Mouse (Mus musculus): ENCODE data around the gene Mapre3.

Mapre3 gene

GRCm38 (mm10) chr5:30886731-30887130 lies 72.3 kb downstream of the Mapre3 start:
- no peak for DNase-seq

GRCm38 (mm10) chr5:30887331-30887761 lies 72.9 kb downstream of the Mapre3 start:
- DNase-seq = peak; percentile 44

- peak; percentile 92 for DNase-seq
These were observed 73.5 kb downstream of the Mapre3 start for GRCm38 (mm10) chr5:30887858-30888336.

GRCm38 (mm10) chr5:30888337-30889087 lies 74.1 kb downstream of the Mapre3 start, which contains the start of gene Agbl5:
TSS of gene Agbl5 (plus strand) at chr5:30888694.
- DNase-seq = peak; percentile 96

GRCm38 (mm10) chr5:30889088-30889754 lies 74.8 kb downstream of the Mapre3 start:
- no peak for DNase-seq

GRCm38 (mm10) chr5:30890375-30890774 lies 75.9 kb downstream of the Mapre3 start:
- DNase-seq = no peak

- no peak for DNase-seq
These were observed 87.4 kb downstream of the Mapre3 start for GRCm38 (mm10) chr5:30901860-30902259.

- DNase-seq = peak; percentile 96
These were observed 93.1 kb downstream of the Mapre3 start, which contains the start of gene Ost4 for GRCm38 (mm10) chr5:30907413-30908059. TSS of gene Ost4 (minus strand) at chr5:30907788.

GRCm38 (mm10) chr5:30908426-30909299 lies 94.2 kb downstream of the Mapre3 start:
- no peak for DNase-seq

- no peak for DNase-seq
These were observed 94.8 kb downstream of the Mapre3 start for GRCm38 (mm10) chr5:30909300-30909659.

GRCm38 (mm10) chr5:30909863-30910262 lies 95.4 kb downstream of the Mapre3 start:
- no peak for DNase-seq

- DNase-seq = no peak
These were observed 96.0 kb downstream of the Mapre3 start for GRCm38 (mm10) chr5:30910481-30910880.

GRCm38 (mm10) chr5:30912156-30912555 lies 97.7 kb downstream of the Mapre3 start:
- DNase-seq = no peak

- no peak for DNase-seq
These were observed 98.8 kb downstream of the Mapre3 start, which contains the start of gene Emilin1 for GRCm38 (mm10) chr5:30913060-30913841. TSS of gene Emilin1 (plus strand) at chr5:30913402.

- no peak for DNase-seq
These were observed 99.7 kb downstream of the Mapre3 start for GRCm38 (mm10) chr5:30914101-30914635.

- DNase-seq = no peak
These were observed 100.4 kb downstream of the Mapre3 start for GRCm38 (mm10) chr5:30914849-30915248.

- DNase-seq = no peak
These were observed 101.0 kb downstream of the Mapre3 start for GRCm38 (mm10) chr5:30915456-30915855.
